Mouse (Mus musculus): ENCODE data around the gene Fam120c. TPM values are rescaled to one million over a fixed set of nuclear protein-coding genes. Genes with fewer than 3 reads are reported as not detected.
"Not testable (repeated sequence)": the region's sequence is repeated elsewhere in the genome, so short reads cannot be mapped to it uniquely, and the experiment has no call there.

The Fam120c gene
- polyA plus RNA-seq, 1 experiment from 2014 or later, result 2.9 TPM

- Histone ChIP-seq H3K4me2 (no peak overlapping the region), H3K27ac (no peak overlapping the region), H3K27me3 (no peaks in the 10 kb centered on the region), H3K9ac (replicated peaks) (no peak overlapping the region), H3K4me1 (replicated peaks) (no peaks in the 10 kb centered on the region), H3K4me3 (replicated peaks) (no peak overlapping the region), H3K9me3 (no peaks in the 10 kb centered on the region), H3K36me3 (no peaks in the 10 kb centered on the region)
- ATAC-seq (ENCODE audit: insufficient number of reproducible peaks, insufficient read depth, low FRiP score, low TSS enrichment, low read depth), result no peak
These were observed 99.7 kb downstream of the Fam120c start for GRCm38 (mm10) chrX:151443637-151444036.

GRCm38 (mm10) chrX:151444189-151444588, 100.2 kb downstream of the Fam120c start:
- 88% methylated on average over 1 of the region's 1 CpGs for WGBS
- H3K4me2 ChIP-seq, result no peak overlapping the region
- no peak for ATAC-seq (ENCODE audit: insufficient number of reproducible peaks, insufficient read depth, low FRiP score, low TSS enrichment, low read depth)
- no peaks in the 10 kb centered on the region for H3K27me3 ChIP-seq
- H3K9ac ChIP-seq (replicated peaks), result no peak overlapping the region
- no peaks in the 10 kb centered on the region for H3K4me1 ChIP-seq (replicated peaks)
- no peak overlapping the region for H3K4me3 ChIP-seq (replicated peaks)
- H3K9me3 ChIP-seq, result no peaks in the 10 kb centered on the region
- H3K36me3 ChIP-seq, result no peaks in the 10 kb centered on the region
- no peak overlapping the region for H3K27ac ChIP-seq

GRCm38 (mm10) chrX:151488128-151488527, 144.2 kb downstream of the Fam120c start:
- no peaks in the 10 kb centered on the region; the same call in 1 of the 2 replicates for H3K27me3 ChIP-seq
- H3K4me1 ChIP-seq (replicated peaks), result no peaks in the 10 kb centered on the region
- no peaks in the 10 kb centered on the region for H3K36me3 ChIP-seq
- H3K27ac ChIP-seq, result no peak overlapping the region
- no peak for ATAC-seq (ENCODE audit: insufficient number of reproducible peaks, insufficient read depth, low FRiP score, low TSS enrichment, low read depth)
- WGBS, result 83% methylated on average over 3 of the region's 3 CpGs
- H3K4me2 ChIP-seq, result no peak overlapping the region
- no peaks in the 10 kb centered on the region for H3K9me3 ChIP-seq
- no peak overlapping the region for H3K4me3 ChIP-seq (replicated peaks)
- H3K9ac ChIP-seq (replicated peaks), result no peak overlapping the region

GRCm38 (mm10) chrX:151493269-151493668, 149.3 kb downstream of the Fam120c start:
- not testable (repeated sequence) for H3K4me2 ChIP-seq; H3K9ac ChIP-seq (replicated peaks); H3K9me3 ChIP-seq; H3K27me3 ChIP-seq; H3K27ac ChIP-seq; ATAC-seq (ENCODE audit: insufficient number of reproducible peaks, insufficient read depth, low FRiP score, low TSS enrichment, low read depth); H3K4me3 ChIP-seq (replicated peaks); H3K36me3 ChIP-seq; H3K4me1 ChIP-seq (replicated peaks)
- 90% methylated on average over 4 of the region's 4 CpGs for WGBS

GRCm38 (mm10) chrX:151496596-151496995, 152.6 kb downstream of the Fam120c start:
- whole genome bisulfite sequencing, result 94% methylated on average over 1 of the region's 1 CpGs
- no peak overlapping the region for H3K4me2 ChIP-seq
- no peaks in the 10 kb centered on the region for H3K27me3 ChIP-seq
- no peak overlapping the region for H3K4me3 ChIP-seq (replicated peaks)
- H3K27ac ChIP-seq, result no peak overlapping the region
- H3K4me1 ChIP-seq (replicated peaks), result no peaks in the 10 kb centered on the region
- ATAC-seq (ENCODE audit: insufficient number of reproducible peaks, insufficient read depth, low FRiP score, low TSS enrichment, low read depth), result no peak
- no peaks in the 10 kb centered on the region for H3K36me3 ChIP-seq
- H3K9me3 ChIP-seq, result no peaks in the 10 kb centered on the region
- no peak overlapping the region for H3K9ac ChIP-seq (replicated peaks)

DNA sequence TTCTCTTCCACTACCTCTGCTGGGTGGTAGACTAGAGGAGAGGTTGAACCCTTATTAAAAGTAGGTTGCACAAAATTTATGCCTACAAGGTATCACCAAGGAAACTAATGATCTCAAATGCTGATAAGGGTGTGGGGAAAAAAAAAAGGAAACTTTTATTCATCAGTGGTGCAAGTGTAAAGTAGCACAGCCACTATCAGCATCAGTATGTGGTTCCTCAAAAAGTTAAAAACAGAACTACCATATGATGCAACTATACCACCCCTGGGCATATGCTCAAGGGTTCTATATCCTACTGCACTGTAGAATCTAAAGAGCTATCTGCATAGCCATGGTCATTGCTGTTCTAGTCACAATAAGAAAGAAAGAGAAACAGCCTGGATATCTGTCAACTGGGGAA, 164.6 kb downstream of the Fam120c start:
- no peak for ATAC-seq (ENCODE audit: insufficient number of reproducible peaks, insufficient read depth, low FRiP score, low TSS enrichment, low read depth)
- Histone ChIP-seq H3K36me3 (no peaks in the 10 kb centered on the region), H3K27ac (no peak overlapping the region), H3K4me3 (replicated peaks) (no peak overlapping the region), H3K4me2 (no peak overlapping the region), H3K9me3 (no peaks in the 10 kb centered on the region), H3K9ac (replicated peaks) (no peak overlapping the region), H3K27me3 (peaks cover 5% of the 10 kb centered on the region; the same call in 1 of the 2 replicates), H3K4me1 (replicated peaks) (no peaks in the 10 kb centered on the region)

DNA sequence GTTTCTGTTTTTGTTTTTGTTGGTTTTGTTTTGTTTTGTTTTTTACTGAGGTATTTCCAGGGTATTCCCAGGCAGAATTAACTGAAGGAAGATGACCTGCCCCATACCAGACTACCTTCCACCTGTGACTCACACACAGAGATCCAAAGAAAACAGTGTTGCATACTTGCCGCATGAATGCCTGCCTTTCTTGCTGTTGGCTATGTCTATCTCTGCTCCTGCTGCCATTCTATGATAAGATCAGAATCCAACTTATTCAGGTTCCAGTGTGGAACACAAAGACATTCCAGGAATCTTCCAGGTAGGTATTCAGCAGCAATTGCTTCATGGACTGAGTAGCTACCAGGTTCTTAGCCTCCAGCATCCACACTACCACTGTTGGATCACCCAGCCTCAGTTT, 165.9 kb downstream of the Fam120c start:
- no peaks in the 10 kb centered on the region for H3K9me3 ChIP-seq

DNA sequence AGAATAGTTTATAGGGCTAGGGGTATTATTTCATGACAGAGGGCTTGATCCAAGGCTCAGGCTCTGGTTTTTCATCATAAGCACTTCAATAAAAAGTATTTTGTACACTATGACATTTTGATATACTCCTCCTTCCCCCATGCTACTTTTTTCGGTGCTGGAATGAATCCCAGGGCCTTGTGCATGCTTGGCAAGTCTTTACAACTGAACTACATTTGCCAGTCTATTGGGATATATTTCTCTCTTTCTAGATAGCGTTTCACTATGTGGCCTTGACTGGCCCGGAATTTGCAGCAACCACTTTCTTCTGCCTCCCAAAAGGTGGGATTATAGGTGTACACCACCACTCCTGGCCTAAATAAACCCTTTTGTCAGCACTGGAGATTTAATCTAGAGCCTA, 169.1 kb downstream of the Fam120c start:
- Histone ChIP-seq H3K4me2 (no peak overlapping the region), H3K36me3 (no peaks in the 10 kb centered on the region), H3K27me3 (peaks cover 11% of the 10 kb centered on the region), H3K4me3 (replicated peaks) (no peak overlapping the region), H3K27ac (no peak overlapping the region), H3K9me3 (no peaks in the 10 kb centered on the region), H3K4me1 (replicated peaks) (no peaks in the 10 kb centered on the region), H3K9ac (replicated peaks) (no peak overlapping the region)
- 87% methylated on average over 3 of the region's 3 CpGs for WGBS
- no peak for ATAC-seq (ENCODE audit: insufficient number of reproducible peaks, insufficient read depth, low FRiP score, low TSS enrichment, low read depth)

More for the DNA sequence above, 165.9 kb downstream of the Fam120c start:
- no peak overlapping the region for H3K4me3 ChIP-seq (replicated peaks)
- no peaks in the 10 kb centered on the region for H3K4me1 ChIP-seq (replicated peaks)
- H3K27me3 ChIP-seq, result peaks cover 8% of the 10 kb centered on the region; the same call in 1 of the 2 replicates
- 100% methylated on average over 1 of the region's 1 CpGs for WGBS
- no peak for ATAC-seq (ENCODE audit: insufficient number of reproducible peaks, insufficient read depth, low FRiP score, low TSS enrichment, low read depth)
- H3K4me2 ChIP-seq, result no peak overlapping the region
- no peak overlapping the region for H3K9ac ChIP-seq (replicated peaks)
- no peak overlapping the region for H3K27ac ChIP-seq
- H3K36me3 ChIP-seq, result no peaks in the 10 kb centered on the region

GRCm38 (mm10) chrX:151513694-151514093, 169.7 kb downstream of the Fam120c start:
- no peak for ATAC-seq (ENCODE audit: insufficient number of reproducible peaks, insufficient read depth, low FRiP score, low TSS enrichment, low read depth)
- WGBS, result 87% methylated on average over 2 of the region's 2 CpGs
- H3K4me1 ChIP-seq (replicated peaks), result no peaks in the 10 kb centered on the region

DNA sequence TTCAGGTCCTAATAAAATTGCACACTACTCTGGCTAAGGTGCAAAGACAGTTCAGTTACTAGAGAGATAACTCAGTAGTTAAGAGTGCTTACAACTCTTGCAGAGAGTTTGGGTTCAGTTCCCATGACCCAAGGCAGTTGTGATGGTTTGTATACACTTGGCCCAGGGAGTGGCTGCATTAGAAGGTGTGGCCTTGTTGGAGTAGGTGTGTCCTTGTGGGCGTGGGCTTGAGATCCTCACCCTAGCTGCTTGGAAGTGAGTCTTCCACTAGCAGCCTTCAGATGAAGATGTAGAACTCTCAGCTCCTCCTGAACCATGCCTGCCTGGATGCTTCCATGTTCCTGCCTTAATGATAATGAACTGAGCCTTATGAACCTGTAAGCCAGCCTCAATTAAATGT, 174.2 kb downstream of the Fam120c start:
- Histone ChIP-seq H3K9ac (replicated peaks) (no peak overlapping the region), H3K27me3 (peaks cover 32% of the 10 kb centered on the region), H3K27ac (no peak overlapping the region), H3K9me3 (no peaks in the 10 kb centered on the region), H3K4me2 (no peak overlapping the region), H3K36me3 (no peaks in the 10 kb centered on the region), H3K4me3 (replicated peaks) (no peak overlapping the region), H3K4me1 (replicated peaks) (no peaks in the 10 kb centered on the region)
- ATAC-seq (ENCODE audit: insufficient number of reproducible peaks, insufficient read depth, low FRiP score, low TSS enrichment, low read depth), result no peak
- 74% methylated on average over 1 of the region's 1 CpGs for WGBS

More at GRCm38 (mm10) chrX:151513694-151514093, 169.7 kb downstream of the Fam120c start:
- peaks cover 11% of the 10 kb centered on the region for H3K27me3 ChIP-seq
- no peaks in the 10 kb centered on the region for H3K9me3 ChIP-seq
- H3K27ac ChIP-seq, result no peak overlapping the region
- no peak overlapping the region for H3K9ac ChIP-seq (replicated peaks)
- H3K4me2 ChIP-seq, result no peak overlapping the region
- H3K36me3 ChIP-seq, result no peaks in the 10 kb centered on the region
- no peak overlapping the region for H3K4me3 ChIP-seq (replicated peaks)

GRCm38 (mm10) chrX:151520127-151520457, 176.1 kb downstream of the Fam120c start:
- Histone ChIP-seq H3K4me1 (replicated peaks) (no peaks in the 10 kb centered on the region), H3K9ac (replicated peaks) (no peak overlapping the region; the same call in 1 of the 2 replicates), H3K36me3 (no peaks in the 10 kb centered on the region), H3K27me3 (peaks cover 28% of the 10 kb centered on the region), H3K4me3 (replicated peaks) (peak overlapping the region; percentile 53), H3K27ac (peak overlapping the region; percentile 97), H3K9me3 (no peaks in the 10 kb centered on the region), H3K4me2 (peak overlapping the region; percentile 44)
- ATAC-seq (ENCODE audit: insufficient number of reproducible peaks, insufficient read depth, low FRiP score, low TSS enrichment, low read depth), result no peak
- WGBS, result 20% methylated on average over 17 of the region's 17 CpGs

- peak; percentile 97 for ATAC-seq (ENCODE audit: insufficient number of reproducible peaks, insufficient read depth, low FRiP score, low TSS enrichment, low read depth)
- no peaks in the 10 kb centered on the region for H3K36me3 ChIP-seq
- no peaks in the 10 kb centered on the region for H3K4me1 ChIP-seq (replicated peaks)
- no peaks in the 10 kb centered on the region for H3K9me3 ChIP-seq
- H3K9ac ChIP-seq (replicated peaks), result peak within 1 kb of the TSS; percentile 63
- peak within 1 kb of the TSS; percentile 64 for H3K4me2 ChIP-seq
- H3K4me3 ChIP-seq (replicated peaks), result peak within 1 kb of the TSS; percentile 53
- 21% methylated on average over 68 of the region's 68 CpGs for WGBS
- H3K27ac ChIP-seq, result peak within 1 kb of the TSS; percentile 97
- peaks cover 28% of the 10 kb centered on the region for H3K27me3 ChIP-seq
These were observed 176.7 kb downstream of the Fam120c start, which contains the start of gene Phf8 for GRCm38 (mm10) chrX:151520458-151521322. Phf8 (plus strand) TSS chrX:151520672.
